Mouse (Mus musculus): ENCODE measurements around the gene Snrpa.

Gene Snrpa

DNA sequence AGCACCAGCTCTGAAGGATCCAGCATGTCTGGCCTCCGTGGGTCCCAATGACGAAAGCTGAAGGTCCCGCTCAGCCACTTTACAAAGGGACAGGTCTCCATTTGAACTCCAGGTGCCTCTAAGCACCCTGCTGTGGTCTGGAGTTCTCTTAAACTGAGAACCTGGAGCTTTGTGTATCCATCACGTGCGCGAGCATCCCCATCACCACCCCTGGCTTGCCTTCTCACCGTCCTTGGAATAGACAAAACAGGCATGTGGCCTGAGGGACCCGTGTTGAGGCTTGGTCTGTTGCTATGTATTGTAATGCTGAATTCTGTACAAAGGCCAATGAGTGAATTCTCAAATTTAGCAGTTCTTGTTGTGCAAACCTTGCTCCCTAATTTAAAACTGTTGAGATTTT, 2.7 kb upstream of the Snrpa start:
- no peak for DNase-seq (ENCODE audit: low read depth, low spot score)

DNA sequence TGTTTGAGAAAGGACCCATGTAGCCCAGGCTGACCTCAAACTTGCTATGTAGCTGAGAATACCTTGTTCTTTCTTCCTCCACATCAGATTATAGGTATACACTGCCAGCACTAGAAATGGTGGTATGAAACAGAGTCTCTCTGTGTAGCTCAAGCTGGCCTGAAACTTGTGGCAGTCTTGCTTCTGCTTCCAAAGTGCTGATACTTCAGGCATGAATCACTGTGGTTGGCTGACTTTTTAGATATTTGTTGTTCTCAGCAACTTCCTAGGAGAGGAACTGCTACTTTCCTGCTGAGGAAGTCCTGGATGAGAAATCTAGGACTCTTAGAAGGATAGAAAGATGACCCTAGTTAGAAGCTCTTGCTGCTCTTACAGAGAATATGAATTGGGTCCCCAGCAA, 2.3 kb upstream of the Snrpa start:
- no peak for DNase-seq (ENCODE audit: low read depth, low spot score)

DNA sequence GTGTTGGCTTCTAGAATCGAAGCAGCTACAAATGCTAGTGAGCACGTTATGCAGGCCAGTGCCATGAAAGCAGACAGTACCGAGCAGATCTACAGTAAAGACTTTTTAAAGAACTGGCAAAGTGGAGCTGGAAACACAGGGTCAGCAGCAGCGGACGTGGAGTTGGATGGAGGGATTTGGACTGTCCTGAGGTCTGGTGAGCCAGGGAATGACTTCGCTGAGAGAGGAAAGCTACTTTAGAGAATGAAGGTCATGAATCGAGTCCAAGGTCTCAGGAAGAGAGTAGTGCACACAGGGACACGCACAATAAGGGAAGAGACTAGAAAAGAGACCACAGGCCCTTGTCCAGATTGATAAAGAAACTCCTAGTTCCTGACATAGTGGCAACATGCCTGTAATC, 1.6 kb upstream of the Snrpa start:
- DNase-seq (ENCODE audit: low read depth, low spot score) = no peak

DNA sequence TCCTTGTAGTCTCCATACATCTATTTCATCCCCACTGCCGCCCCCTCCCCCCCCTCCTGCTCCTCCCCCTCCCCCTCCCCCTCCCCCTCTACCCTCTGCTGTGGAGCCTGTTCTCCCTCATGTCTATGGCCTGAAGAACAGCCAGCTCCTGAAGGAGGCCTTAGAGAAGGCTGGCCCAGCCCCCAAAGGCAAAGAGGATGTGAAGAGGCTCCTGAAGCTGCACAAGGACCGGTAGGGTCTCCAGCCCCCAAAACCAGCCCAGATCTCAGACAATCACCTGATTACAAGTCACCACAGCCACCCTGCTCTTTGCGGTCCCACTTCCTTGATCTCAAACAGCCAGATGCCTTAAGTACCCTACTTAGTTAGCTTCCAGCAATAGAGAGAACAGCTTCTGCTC, 1.1 kb upstream of the Snrpa start:
- no peak for DNase-seq (ENCODE audit: low read depth, low spot score)

DNA sequence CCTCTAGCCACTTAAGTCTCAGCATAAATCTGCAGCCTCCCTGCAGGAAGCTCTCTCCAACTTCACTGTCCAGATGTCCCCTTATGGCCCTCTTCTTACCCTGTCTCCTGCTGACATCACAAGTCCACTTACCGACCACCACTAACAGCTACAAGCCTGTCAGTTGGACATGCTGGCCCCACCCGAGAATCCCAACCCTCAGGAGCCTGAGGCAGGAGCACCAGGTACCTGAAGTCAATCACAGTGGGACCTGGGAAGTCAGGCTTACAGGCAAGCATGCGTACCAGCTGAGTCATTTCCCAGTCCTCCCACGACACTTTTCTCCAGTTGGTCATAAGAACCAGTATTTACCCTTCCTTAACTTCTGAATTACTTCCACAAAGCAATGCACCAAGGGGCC, 2.3 kb downstream of the Snrpa start:
- no peak for DNase-seq (ENCODE audit: low read depth, low spot score)

DNA sequence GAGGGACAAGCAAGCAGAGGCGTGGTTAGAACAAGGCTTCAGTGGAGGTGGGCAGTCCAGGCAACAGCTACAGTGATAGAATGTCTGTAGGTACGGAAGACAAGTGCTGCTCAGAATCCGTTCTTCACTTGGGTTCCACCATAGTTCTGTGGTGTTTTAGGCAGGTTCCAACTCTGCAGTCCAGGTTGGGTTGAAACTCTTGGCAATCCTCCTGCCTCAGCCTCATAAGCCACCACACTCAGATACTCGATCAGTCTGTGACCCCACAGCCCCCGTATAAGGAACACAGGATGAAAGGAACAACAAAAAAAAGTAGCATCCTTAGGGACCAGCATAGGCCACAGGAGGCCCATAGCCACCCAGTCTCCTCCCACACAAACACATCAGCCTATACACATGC, 3.6 kb downstream of the Snrpa start:
- no peak for DNase-seq (ENCODE audit: low read depth, low spot score)

DNA sequence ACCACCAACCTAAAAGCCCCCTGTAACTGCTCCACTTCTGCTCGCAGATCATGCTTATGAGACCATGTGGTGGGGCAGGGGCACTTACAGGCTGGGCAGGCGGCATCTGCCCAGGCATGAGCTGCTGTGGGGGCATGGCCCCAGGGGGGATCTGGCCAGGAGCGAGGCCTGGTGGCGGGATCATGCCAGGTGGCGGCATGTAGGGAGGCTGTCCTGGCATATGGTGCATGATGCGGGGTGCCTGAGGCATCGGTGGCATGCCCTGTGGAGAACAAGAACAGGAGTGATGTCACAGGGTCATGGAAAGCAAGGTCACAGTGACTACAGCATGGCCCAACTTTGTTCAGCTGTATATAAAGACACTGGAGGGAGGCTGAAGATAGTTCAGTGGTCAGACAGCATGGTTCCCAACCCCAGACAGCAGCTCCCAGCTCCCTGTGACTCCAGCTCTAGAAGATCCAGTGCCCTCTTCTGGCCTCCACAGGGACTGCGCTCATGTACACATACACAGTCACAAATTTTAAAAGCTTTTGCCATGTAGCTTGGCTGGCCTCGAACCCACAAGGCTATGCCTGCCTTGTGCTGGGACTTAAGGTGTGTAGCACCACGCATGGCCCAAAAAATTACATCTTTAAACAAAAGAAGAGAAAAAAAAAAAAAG, 6.7 kb downstream of the Snrpa start:
- DNase-seq (ENCODE audit: low read depth, low spot score) = no peak

DNA sequence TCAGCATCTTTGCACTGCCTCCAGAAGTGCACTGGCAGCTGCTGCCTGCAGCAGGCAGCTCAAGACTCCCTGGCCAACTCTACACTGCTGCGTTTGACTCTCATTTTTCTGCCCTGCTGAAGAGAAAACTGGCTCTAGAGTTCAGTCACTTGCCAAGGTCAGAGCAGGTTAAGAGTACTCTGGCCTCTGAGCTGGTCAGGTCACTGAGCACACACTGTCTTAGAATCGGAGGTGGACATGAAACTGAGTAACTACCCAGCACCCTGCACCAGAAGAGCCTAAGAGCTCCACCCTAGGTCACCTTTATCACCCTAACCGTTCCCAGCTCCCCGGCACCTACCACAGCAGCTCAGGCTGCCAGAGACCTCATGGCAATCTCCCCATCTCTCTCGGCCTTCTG, 10.1 kb downstream of the Snrpa start:
- no peak for DNase-seq (ENCODE audit: low read depth, low spot score)

DNA sequence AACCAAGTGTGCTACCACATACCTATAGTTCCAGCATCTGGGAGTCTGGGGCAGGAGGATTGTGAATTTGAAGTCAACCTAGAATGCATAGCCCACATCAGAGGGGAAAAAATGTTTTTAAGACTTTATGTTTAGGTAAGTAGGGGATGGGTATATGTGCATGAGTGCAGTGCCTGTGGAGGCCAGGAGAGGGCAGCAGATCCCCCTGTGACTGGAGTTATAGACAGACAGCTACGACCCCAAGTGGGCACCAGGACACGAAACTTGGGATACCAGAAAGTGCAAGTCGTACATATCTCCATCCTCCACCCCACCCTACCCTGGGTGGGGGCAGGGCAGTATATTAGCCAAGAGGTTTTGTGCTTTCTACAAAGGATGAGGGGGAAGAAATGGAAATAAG, 11.1 kb downstream of the Snrpa start:
- DNase-seq (ENCODE audit: low read depth, low spot score) = peak; percentile 42

DNA sequence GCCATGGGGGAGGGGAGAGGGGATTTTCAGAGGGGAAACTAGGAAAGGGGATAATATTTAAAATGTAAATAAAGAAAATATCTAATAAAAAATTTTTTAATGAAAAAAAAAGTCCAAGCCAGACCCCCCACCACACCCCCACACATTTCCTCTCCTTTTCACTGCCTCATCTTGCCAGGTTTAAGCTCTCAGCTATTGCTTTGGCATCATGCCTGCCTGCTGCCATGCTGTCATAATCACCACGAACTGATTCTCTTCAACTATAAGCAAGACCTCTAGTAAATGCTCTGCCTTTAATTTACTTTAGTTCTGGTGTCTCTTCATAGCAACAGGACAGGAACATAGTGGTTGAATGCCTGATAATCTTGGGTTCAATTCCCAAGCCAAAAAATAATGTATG, 13.6 kb downstream of the Snrpa start:
- no peak for DNase-seq (ENCODE audit: low read depth, low spot score)

DNA sequence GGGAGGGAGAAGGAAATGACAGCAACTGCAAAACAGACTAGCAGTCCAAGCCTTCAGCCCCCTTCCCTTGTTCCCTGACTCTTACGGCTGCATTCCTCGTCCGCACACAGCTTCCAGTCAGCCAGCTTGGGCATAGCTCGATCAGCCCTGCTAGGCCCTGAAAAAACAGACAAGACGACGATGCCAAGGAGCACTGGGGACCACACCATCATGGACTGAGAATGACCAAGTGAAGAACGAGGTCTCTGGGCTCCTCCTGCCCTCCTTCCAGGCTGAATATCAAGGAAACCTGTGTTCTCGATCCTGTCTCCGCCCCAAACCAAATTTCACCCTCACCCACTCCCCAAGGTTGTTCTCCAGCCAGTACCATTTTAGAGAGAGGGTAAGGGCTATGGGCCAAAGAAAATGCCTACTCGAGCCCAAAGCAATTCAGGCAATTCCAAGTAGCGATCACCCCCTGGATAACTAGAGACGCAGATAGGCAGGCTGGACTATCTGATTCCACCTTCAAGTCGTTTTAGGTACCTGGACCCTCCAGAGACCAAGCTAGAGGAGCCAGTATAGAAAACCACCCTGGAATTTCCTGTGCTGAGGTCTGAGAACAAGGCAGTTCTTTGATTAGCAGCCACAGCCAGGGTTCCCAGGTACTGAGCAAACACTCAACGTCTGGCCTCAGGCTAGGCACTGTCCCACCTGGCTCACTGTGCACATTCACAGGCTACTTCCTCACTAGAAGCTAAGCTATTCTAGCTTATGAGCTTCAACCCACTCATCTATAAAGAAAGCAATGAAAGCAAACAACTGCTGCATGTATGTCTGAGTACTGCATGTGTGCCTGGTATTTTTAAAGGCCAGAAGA, 15.0 kb downstream of the Snrpa start, which contains the start of the genes Gm21983 and Mia:
Gene Gm21983 (minus strand): TSS at position 250 of the 859 bp plus-strand sequence.
Gene Mia (minus strand): TSS at position 321 of the 859 bp plus-strand sequence.
- no peak for DNase-seq (ENCODE audit: low read depth, low spot score)

DNA sequence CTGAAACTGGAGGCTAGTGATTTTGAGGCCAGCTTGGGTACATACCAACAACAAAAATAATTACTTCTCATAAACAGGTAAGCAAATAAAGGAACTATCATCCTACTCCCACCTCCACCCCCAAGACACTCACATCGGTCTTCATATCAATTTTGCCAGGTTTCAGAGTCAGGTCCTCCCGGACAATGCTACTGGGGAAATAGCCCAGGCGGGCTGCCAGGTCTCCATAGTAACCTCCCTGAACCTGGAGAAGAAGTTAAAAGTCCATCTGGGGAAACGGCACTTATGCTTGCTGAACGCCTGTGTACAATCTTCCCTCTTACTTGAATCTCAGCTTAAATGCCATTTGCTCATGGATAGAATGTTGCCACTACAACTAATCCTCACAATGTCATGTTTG, 16.0 kb downstream of the Snrpa start:
- no peak for DNase-seq (ENCODE audit: low read depth, low spot score)

DNA sequence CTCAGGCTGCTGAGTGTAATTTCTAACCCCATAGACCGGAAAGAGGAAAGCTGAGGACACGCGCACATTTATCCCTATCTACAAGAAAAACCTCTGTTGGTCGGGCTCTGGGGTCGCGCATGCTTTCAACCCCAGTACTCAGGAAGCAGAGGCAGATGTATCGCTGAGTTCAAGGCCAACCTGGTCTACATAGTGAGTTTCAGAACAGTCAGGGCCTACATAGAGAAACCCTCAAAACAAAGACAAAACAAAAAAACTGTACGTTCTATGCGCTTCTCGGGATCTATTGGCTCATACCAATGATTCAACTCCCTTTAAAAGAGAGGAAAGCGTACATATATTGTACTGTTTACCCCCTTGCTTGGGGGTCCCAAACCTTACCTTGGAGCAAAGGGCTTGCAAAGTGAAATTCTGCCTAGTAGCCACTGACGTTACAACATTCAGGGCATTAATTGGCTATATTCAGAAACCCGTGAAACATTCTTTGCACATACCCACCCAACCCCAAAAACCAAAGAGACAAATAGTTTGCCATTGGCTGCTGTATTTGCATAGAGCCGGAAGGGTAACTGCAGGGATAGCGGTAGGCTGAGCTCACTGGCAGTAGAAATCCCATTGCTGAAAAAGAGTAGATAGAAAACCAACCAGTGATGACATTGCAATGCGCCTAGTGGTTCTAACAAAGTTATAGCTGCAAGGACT, 16.7 kb downstream of the Snrpa start:
- DNase-seq (ENCODE audit: low read depth, low spot score) = no peak

DNA sequence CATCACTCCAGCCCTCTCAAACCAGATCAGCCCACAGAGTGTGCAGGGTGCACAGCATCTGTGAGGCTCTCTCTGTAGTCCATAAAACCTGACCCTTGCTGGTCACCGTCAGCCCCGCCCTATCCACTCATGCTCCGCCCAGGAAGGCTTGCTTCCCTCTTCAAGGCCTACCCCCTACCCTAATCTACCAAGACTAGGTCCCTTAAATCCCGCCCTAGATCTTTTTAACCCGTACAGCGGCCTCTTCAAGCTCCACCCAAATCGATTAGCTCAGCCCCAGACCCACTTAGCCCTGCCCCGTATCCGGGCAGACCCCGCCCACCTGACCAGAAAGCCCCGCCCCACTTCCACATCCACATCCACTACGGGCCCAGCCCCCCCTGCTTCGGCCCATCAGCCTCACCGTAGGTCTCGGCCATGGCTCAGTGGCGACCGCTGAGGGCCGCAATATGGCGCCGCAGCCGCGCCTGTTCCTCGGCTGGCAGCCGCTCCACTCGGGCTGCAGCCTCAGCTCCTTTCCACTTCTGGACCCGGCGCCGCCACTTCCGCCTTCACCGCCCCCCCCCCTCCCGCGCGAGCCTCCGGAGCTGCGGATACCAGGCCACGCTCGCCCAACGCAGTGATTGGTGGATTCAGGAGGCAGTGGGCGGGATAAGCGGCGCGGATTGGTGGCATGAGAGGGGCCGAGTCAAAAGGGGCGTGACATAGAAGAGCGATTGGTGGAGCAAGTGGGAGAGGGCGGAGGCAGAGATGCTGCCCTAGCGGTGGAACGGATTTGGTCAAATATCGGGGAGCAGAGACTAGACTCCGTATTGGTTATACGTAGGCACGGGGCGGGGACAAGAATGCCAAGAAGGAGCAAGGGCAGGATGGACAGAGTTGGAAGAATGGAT, 17.5 kb downstream of the Snrpa start, which contains the start of gene Rab4b:
Gene Rab4b (minus strand): TSS at position 573 of the 893 bp plus-strand sequence.
- DNase-seq (ENCODE audit: low read depth, low spot score) = peak; percentile 100

DNA sequence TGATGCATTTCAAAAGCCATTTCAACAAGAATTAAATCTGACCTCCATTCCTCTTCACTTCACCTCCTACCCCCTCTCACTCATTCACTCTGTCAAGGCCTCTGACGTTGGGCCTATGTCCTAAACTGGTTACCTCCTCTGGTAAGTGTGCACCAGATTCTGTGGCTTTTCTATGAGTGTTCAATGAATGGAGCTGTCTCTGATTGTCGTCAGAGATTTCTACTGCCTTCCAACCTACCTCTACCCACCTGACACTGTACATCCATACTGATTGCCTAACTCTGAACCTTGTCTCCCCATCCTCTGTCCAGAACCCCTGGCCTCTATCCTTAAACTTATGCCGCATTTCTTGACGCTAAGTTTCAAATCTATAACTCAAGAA, 18.1 kb downstream of the Snrpa start:
- peak; percentile 58 for DNase-seq (ENCODE audit: low read depth, low spot score)

DNA sequence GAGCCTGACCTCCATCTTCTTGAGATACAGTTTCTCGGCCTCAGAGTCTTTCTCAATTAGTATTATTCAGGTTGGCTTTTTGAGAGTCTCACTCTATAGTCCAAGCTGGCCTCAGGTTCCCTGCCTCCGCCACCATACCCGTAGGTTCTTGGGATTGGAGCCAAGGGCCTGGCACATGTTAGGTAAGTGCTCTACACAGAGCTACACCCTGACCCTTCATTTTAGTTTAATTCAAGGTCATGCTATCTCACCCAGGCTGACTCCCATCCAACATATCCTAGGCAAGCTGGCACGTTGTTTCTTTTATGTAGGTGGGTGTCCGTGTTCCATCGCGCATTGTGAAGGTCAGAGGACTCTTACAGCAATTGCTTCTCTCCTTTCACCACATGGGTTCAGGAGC, 21.2 kb downstream of the Snrpa start:
- DNase-seq (ENCODE audit: low read depth, low spot score) = no peak

DNA sequence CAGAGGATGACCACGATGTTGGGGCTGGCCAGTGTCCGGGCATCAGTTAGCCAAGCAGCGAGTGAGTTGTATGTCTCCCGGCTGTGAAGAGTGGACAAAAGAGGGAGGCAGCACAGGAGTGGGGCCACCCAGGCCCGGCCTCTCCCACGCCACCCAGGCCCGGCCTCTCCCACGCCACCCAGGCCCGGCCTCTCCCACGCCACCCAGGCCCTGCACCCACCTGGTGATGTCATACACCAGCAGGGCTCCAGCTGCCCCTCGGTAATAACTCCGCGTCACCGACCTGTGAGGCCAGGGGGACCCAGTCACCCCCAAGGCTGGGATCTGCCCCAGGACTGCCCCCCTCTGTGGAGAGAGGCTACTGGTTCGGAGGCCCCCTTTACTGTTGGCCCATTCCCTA, 21.6 kb downstream of the Snrpa start:
- no peak for DNase-seq (ENCODE audit: low read depth, low spot score)

DNA sequence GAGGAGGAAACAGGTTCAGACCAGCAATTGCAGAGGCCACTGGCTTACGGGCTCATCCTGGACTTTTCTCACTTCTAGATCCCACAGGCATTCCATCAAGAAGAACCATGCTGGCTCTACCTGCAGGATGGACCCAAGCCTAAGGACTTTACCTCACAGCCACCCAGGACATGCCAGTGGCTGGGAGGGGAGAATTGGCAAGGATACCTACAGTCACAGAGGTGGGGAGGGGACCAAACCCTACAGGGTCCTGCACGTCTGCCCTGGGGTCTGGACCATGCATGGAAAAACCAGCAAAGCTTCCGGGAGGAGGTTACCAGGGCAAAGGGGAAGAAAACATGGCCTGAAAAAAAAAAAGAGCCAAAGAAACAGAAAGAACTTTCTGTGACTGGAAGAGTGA, 25.1 kb downstream of the Snrpa start:
- no peak for DNase-seq (ENCODE audit: low read depth, low spot score)

DNA sequence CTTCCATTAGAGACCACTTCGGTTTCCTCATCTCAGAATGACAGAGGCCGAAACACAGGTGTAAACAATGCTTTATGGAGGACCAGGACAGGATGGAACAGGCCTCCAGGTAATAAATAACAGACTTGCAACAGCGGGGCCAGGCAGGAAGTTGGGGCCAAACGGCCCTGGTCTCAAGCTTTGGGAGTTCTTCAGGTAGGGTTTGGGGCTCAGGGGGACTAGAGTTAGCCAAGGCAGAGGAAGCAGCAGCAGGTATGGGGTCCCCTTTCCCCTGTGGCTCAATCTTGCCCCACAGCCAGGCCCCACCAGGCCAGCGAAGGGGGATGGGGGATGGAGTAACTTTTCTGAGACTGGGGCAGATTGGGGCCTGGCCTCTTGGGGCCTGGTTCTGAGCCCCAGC, 27.7 kb downstream of the Snrpa start:
- DNase-seq (ENCODE audit: low read depth, low spot score) = no peak

DNA sequence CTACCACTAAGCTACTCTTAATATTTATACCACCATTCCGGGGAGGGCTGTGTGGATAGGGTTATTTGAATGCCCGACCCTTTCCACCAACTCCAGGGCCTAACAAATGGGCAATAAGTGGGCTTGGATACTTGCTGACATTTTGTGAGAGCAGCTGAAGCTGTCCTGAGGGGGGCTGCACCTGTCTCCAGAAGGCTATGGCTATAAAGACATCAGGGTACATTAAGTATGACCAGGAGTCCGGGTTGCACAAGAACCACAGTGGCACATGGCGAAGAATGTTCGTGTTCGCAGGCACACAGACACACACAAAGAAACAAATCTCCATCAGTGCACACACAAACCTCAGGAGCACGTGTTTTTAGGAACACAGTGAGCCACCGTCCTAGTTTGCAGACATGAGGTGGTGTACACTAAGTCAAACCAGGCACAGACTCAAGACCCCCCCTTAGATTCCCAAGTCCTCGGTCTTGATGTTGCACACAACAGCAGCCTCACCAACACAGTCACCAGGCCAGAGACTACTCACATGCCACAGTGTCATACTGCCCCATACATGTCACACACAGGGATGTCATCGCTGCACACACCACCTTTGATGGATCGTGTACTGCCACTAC, 28.5 kb downstream of the Snrpa start:
- DNase-seq (ENCODE audit: low read depth, low spot score) = no peak

Data from CD4-positive helper T cell, adult 2 months (primary cell).